Mouse (Mus musculus): ENCODE results near the gene Ttc12. TPM values are rescaled to one million over a fixed set of nuclear protein-coding genes. Genes with fewer than 3 reads are reported as not detected.

Ttc12 gene
- polyA plus RNA-seq, 1 experiment from 2014 or later, result 2.1 TPM

GRCm38 (mm10) chr9:49528026-49528425, 42.0 kb upstream of the Ttc12 start:
- no peak overlapping the region for H3K4me2 ChIP-seq
- H3K27me3 ChIP-seq (ENCODE audit: control insufficient read depth, insufficient read depth, low read length), result no peaks in the 10 kb centered on the region
- H3K36me3 ChIP-seq (ENCODE audit: control insufficient read depth, insufficient read depth, low read length), result no peaks in the 10 kb centered on the region
- H3K9me3 ChIP-seq (ENCODE audit: control insufficient read depth, low read length), result no peaks in the 10 kb centered on the region
- 0 out of 2 replicates have a peak, but pooled peaks cover 2% of the 10 kb centered on the region for H3K4me1 ChIP-seq (ENCODE audit: control insufficient read depth, insufficient read depth, low read length)
- no peak overlapping the region for H3K9ac ChIP-seq (ENCODE audit: low read length)
- ATAC-seq (ENCODE audit: low FRiP score) (no peak), DNase-seq (ENCODE audit: low spot score, missing footprints) (no peak)
- no peak overlapping the region for H3K27ac ChIP-seq (ENCODE audit: low read depth, low read length)
- 63% methylated on average over 5 of the region's 5 CpGs for WGBS
- no peak overlapping the region for H3K4me3 ChIP-seq (ENCODE audit: low read depth, low read length)

- no peak for ATAC-seq (ENCODE audit: low FRiP score)
- H3K9me3 ChIP-seq (ENCODE audit: control insufficient read depth, low read length), result no peaks in the 10 kb centered on the region
- H3K4me1 ChIP-seq (ENCODE audit: control insufficient read depth, insufficient read depth, low read length), result 0 out of 2 replicates have a peak, but pooled peaks cover 2% of the 10 kb centered on the region
- no peaks in the 10 kb centered on the region for H3K36me3 ChIP-seq (ENCODE audit: control insufficient read depth, insufficient read depth, low read length)
- DNase-seq (ENCODE audit: low spot score, missing footprints), result no peak
- H3K9ac ChIP-seq (ENCODE audit: low read length), result no peak overlapping the region
- no peak overlapping the region for H3K27ac ChIP-seq (ENCODE audit: low read depth, low read length)
- 67% methylated on average over 8 of the region's 8 CpGs for WGBS
- H3K4me2 ChIP-seq, result no peak overlapping the region
- H3K4me3 ChIP-seq (ENCODE audit: low read depth, low read length), result no peak overlapping the region
- H3K27me3 ChIP-seq (ENCODE audit: control insufficient read depth, insufficient read depth, low read length), result no peaks in the 10 kb centered on the region
Observed at GRCm38 (mm10) chr9:49527340-49527739, 41.3 kb upstream of the Ttc12 start.

GRCm38 (mm10) chr9:49524721-49525120, 38.7 kb upstream of the Ttc12 start:
- no peaks in the 10 kb centered on the region for H3K36me3 ChIP-seq (ENCODE audit: control insufficient read depth, insufficient read depth, low read length)
- ATAC-seq (ENCODE audit: low FRiP score) (no peak), DNase-seq (ENCODE audit: low spot score, missing footprints) (no peak)
- no peak overlapping the region for H3K4me3 ChIP-seq (ENCODE audit: low read depth, low read length)
- H3K9ac ChIP-seq (ENCODE audit: low read length), result no peak overlapping the region
- H3K27me3 ChIP-seq (ENCODE audit: control insufficient read depth, insufficient read depth, low read length), result no peaks in the 10 kb centered on the region
- H3K4me2 ChIP-seq, result no peak overlapping the region
- 76% methylated on average over 9 of the region's 9 CpGs for WGBS
- H3K27ac ChIP-seq (ENCODE audit: low read depth, low read length), result no peak overlapping the region
- 0 out of 2 replicates have a peak, but pooled peaks cover 2% of the 10 kb centered on the region for H3K4me1 ChIP-seq (ENCODE audit: control insufficient read depth, insufficient read depth, low read length)
- no peaks in the 10 kb centered on the region for H3K9me3 ChIP-seq (ENCODE audit: control insufficient read depth, low read length)

- no peak overlapping the region for H3K9ac ChIP-seq (ENCODE audit: low read length)
- H3K27me3 ChIP-seq (ENCODE audit: control insufficient read depth, insufficient read depth, low read length), result no peaks in the 10 kb centered on the region
- no peak overlapping the region for H3K4me3 ChIP-seq (ENCODE audit: low read depth, low read length)
- 0 out of 2 replicates have a peak, but pooled peaks cover 2% of the 10 kb centered on the region for H3K4me1 ChIP-seq (ENCODE audit: control insufficient read depth, insufficient read depth, low read length)
- no peaks in the 10 kb centered on the region for H3K36me3 ChIP-seq (ENCODE audit: control insufficient read depth, insufficient read depth, low read length)
- no peaks in the 10 kb centered on the region for H3K9me3 ChIP-seq (ENCODE audit: control insufficient read depth, low read length)
- ATAC-seq (ENCODE audit: low FRiP score), result no peak
- WGBS, result 92% methylated on average over 9 of the region's 9 CpGs
- H3K27ac ChIP-seq (ENCODE audit: low read depth, low read length), result no peak overlapping the region
- DNase-seq (ENCODE audit: low spot score, missing footprints), result no peak
- H3K4me2 ChIP-seq, result no peak overlapping the region
Observed at GRCm38 (mm10) chr9:49523881-49524280, 37.9 kb upstream of the Ttc12 start.

- ATAC-seq (ENCODE audit: low FRiP score) (no peak), DNase-seq (ENCODE audit: low spot score, missing footprints) (no peak)
- Histone ChIP-seq H3K4me1 (ENCODE audit: control insufficient read depth, insufficient read depth, low read length) (peaks cover 3% of the 10 kb centered on the region; the same call in 1 of the 2 replicates), H3K27ac (ENCODE audit: low read depth, low read length) (no peak overlapping the region), H3K36me3 (ENCODE audit: control insufficient read depth, insufficient read depth, low read length) (no peaks in the 10 kb centered on the region), H3K27me3 (ENCODE audit: control insufficient read depth, insufficient read depth, low read length) (no peaks in the 10 kb centered on the region), H3K9ac (ENCODE audit: low read length) (no peak overlapping the region), H3K4me2 (no peak overlapping the region), H3K9me3 (ENCODE audit: control insufficient read depth, low read length) (no peaks in the 10 kb centered on the region), H3K4me3 (ENCODE audit: low read depth, low read length) (no peak overlapping the region)
- 83% methylated on average over 2 of the region's 2 CpGs for WGBS
Observed at GRCm38 (mm10) chr9:49514306-49514705, 28.3 kb upstream of the Ttc12 start.

GRCm38 (mm10) chr9:49510666-49511065, 24.6 kb upstream of the Ttc12 start:
- WGBS, result 93% methylated on average over 4 of the region's 4 CpGs
- Histone ChIP-seq H3K9me3 (ENCODE audit: control insufficient read depth, low read length) (no peaks in the 10 kb centered on the region), H3K4me2 (no peak overlapping the region), H3K27ac (ENCODE audit: low read depth, low read length) (no peak overlapping the region), H3K36me3 (ENCODE audit: control insufficient read depth, insufficient read depth, low read length) (peaks cover 5% of the 10 kb centered on the region), H3K27me3 (ENCODE audit: control insufficient read depth, insufficient read depth, low read length) (no peaks in the 10 kb centered on the region), H3K9ac (ENCODE audit: low read length) (no peak overlapping the region), H3K4me1 (ENCODE audit: control insufficient read depth, insufficient read depth, low read length) (peaks cover 3% of the 10 kb centered on the region; the same call in 1 of the 2 replicates), H3K4me3 (ENCODE audit: low read depth, low read length) (no peak overlapping the region)
- ATAC-seq (ENCODE audit: low FRiP score) (no peak), DNase-seq (ENCODE audit: low spot score, missing footprints) (no peak)

GRCm38 (mm10) chr9:49509628-49510027, 23.6 kb upstream of the Ttc12 start:
- Histone ChIP-seq H3K27ac (ENCODE audit: low read depth, low read length) (no peak overlapping the region), H3K9ac (ENCODE audit: low read length) (no peak overlapping the region), H3K4me3 (ENCODE audit: low read depth, low read length) (no peak overlapping the region), H3K9me3 (ENCODE audit: control insufficient read depth, low read length) (no peaks in the 10 kb centered on the region), H3K27me3 (ENCODE audit: control insufficient read depth, insufficient read depth, low read length) (no peaks in the 10 kb centered on the region), H3K36me3 (ENCODE audit: control insufficient read depth, insufficient read depth, low read length) (peaks cover 5% of the 10 kb centered on the region), H3K4me2 (no peak overlapping the region), H3K4me1 (ENCODE audit: control insufficient read depth, insufficient read depth, low read length) (no peaks in the 10 kb centered on the region)
- ATAC-seq (ENCODE audit: low FRiP score) (no peak), DNase-seq (ENCODE audit: low spot score, missing footprints) (no peak)
- WGBS, result 96% methylated on average over 8 of the region's 8 CpGs

- 94% methylated on average over 3 of the region's 3 CpGs for WGBS
- H3K9ac ChIP-seq (ENCODE audit: low read length), result no peak overlapping the region
- no peaks in the 10 kb centered on the region for H3K27me3 ChIP-seq (ENCODE audit: control insufficient read depth, insufficient read depth, low read length)
- H3K4me2 ChIP-seq, result no peak overlapping the region
- no peak overlapping the region for H3K4me3 ChIP-seq (ENCODE audit: low read depth, low read length)
- H3K27ac ChIP-seq (ENCODE audit: low read depth, low read length), result no peak overlapping the region
- DNase-seq (ENCODE audit: low spot score, missing footprints) (no peak), ATAC-seq (ENCODE audit: low FRiP score) (no peak)
- H3K9me3 ChIP-seq (ENCODE audit: control insufficient read depth, low read length), result no peaks in the 10 kb centered on the region
- H3K4me1 ChIP-seq (ENCODE audit: control insufficient read depth, insufficient read depth, low read length), result no peaks in the 10 kb centered on the region
- H3K36me3 ChIP-seq (ENCODE audit: control insufficient read depth, insufficient read depth, low read length), result peaks cover 5% of the 10 kb centered on the region
Observed at GRCm38 (mm10) chr9:49509094-49509493, 23.1 kb upstream of the Ttc12 start.

- H3K36me3 ChIP-seq (ENCODE audit: control insufficient read depth, insufficient read depth, low read length), result peaks cover 5% of the 10 kb centered on the region
- no peak for DNase-seq (ENCODE audit: low spot score, missing footprints)
- 91% methylated on average over 9 of the region's 9 CpGs for WGBS
Observed at GRCm38 (mm10) chr9:49507829-49508585, 22.0 kb upstream of the Ttc12 start.

More at GRCm38 (mm10) chr9:49507829-49508585, 22.0 kb upstream of the Ttc12 start:
- H3K4me1 ChIP-seq (ENCODE audit: control insufficient read depth, insufficient read depth, low read length), result no peaks in the 10 kb centered on the region
- H3K4me3 ChIP-seq (ENCODE audit: low read depth, low read length), result no peak overlapping the region
- ATAC-seq (ENCODE audit: low FRiP score), result no peak
- no peaks in the 10 kb centered on the region for H3K9me3 ChIP-seq (ENCODE audit: control insufficient read depth, low read length)
- H3K9ac ChIP-seq (ENCODE audit: low read length), result no peak overlapping the region
- no peak overlapping the region for H3K27ac ChIP-seq (ENCODE audit: low read depth, low read length)
- H3K27me3 ChIP-seq (ENCODE audit: control insufficient read depth, insufficient read depth, low read length), result no peaks in the 10 kb centered on the region
- H3K4me2 ChIP-seq, result no peak overlapping the region

Measured in midbrain, embryonic 11.5 days (tissue).